Mouse (Mus musculus) naive thymus-derived CD4-positive, alpha-beta T cell, adult 2 months (primary cell): ENCODE data around the gene Dnah7c.
"Not testable (repeated sequence)": the region's sequence is repeated elsewhere in the genome, so short reads cannot be mapped to it uniquely, and the experiment has no call there.

Experiments used
- DNase-seq: peaks from one replicate; pipeline ENCODE4 v3.0.0-alpha.2; 2011; ENCODE audit warnings: low read depth

Dnah7c gene

DNA sequence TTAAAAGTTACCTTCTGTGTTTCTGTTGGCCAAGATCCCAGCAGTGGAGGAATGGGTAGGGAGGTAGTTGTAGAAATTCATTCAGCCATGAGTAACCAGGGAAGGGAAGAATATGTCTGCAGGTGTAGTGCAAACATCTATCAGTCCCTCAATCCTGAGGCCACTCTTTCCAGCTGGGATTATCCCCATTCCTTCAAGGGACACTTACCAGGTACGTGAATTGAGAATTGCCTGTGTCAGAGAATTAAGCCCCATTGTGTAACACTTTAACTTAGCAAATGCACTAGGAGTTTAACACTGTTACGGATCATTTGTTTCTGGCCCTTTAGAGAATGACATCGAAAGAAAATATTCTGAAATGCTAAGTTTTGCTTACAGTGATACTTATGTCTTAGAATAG is 304.3 kb downstream of the Dnah7c start:
- not testable (repeated sequence) for DNase-seq

DNA sequence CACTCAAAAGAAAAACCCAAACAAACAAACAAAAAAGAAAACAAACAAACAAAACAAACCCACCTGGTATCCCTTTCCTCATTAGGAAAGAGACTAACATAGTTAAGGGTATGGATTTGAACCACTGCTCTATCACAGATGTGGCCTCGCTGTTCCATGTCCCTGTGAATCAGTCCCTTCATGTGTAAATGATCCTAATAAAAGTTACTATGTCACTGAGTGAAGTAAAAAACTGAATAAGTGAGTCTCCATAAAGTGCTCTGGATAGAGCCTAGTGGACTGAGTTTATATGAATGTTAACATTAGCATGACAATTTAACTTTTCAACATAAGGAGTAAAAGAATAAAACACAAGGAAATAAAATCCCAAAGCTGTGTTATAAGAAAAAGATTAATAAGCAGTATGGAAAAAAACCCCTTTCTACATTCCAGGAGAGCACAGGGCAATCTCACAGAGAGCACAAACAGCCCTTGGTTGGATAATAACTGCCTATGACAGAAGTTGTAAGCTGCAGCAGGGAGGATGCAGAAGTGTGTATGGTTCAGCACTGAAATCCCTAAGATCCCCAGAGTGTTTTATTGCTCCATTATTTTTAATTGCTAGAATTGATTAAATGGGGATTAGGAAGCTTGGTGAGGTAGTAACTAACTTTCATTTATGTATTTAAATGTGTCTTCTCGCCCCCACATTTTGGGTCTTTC is 308.2 kb downstream of the Dnah7c start:
- DNase-seq, result not testable (repeated sequence)

DNA sequence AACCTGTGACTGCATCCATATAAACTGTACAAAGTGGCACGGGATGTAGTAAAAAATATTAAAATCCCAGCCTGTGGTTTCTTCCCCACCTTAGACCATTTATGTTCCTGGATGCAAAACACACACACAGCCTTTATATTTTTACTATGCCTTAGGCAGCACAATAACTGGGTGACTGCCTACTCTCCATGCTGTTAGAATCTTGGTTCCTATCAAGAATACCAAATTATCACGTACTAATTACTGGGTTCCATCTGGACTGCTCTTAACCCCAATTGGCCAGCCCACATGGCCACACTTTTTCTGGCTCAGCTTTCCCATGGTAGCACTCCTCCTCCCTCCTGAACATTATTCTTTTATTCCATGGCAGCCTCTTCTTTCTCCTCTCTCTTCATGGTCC is 309.1 kb downstream of the Dnah7c start:
- not testable (repeated sequence) for DNase-seq

DNA sequence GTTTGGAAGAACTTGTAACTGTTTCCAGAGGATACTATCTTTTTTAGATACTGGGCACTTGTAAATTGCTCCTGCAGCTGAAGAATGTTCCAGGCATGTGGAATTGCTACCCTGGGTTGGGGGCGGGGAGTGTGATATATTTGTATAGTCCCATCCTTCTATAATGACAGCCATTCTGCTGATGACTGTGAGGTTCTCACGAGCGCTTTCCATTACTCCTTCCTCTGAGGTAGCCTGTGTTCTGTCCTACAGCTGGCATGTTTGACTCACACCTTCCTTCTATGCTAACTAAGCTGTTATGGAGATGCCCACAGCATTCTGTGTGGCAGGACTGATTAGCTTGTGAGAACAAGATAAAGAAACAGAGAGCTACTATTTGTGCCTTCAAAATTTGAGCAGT is 339.2 kb downstream of the Dnah7c start:
- DNase-seq, result not testable (repeated sequence)

DNA sequence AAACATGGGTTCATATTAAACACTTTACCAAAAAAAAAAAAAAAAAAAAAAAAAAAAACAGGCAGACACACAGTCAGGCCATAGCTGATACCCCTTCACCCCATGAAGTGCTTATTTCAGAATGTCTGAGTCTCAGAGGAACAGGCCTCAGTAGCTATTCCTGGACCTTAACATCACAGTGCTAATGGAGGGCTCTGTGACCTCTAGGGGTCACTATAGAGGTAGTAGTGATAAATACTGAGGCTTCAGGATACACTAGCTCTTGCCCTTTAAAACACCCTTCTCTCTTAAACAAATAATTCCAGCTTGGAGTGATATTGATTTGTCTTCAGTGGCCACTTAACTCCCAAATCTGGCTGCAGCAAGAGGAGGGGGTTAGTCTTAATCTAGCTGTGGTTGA is 343.9 kb downstream of the Dnah7c start:
- DNase-seq, result peak; percentile 1

DNA sequence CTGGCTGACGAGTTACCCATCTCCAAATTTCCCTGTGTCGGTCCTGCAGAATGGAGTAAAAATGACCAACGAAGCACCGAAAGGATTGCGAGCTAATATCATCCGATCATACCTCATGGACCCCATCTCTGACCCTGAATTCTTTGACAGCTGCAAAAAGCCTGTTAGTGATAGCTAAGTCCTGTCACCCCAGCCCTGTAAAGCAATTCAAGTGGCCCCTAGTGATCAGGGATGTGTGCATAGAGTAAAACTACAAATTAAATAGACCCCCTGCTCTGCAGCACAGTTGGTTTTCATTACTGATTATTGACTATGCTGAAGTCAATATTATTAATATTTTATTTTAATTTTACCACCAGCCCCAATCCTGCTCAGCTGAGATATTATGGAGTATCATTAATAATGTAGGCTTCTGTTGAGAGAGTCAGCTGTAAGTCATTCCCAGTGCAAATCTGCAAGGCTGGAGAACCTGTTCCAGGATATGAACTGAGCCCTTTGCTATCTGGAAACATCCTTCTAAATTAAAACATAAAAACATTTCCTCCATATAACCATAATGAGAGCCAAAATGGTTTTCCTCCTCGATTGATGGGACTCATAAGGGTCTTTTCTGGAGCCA is 344.8 kb downstream of the Dnah7c start:
- DNase-seq, result not testable (repeated sequence)

DNA sequence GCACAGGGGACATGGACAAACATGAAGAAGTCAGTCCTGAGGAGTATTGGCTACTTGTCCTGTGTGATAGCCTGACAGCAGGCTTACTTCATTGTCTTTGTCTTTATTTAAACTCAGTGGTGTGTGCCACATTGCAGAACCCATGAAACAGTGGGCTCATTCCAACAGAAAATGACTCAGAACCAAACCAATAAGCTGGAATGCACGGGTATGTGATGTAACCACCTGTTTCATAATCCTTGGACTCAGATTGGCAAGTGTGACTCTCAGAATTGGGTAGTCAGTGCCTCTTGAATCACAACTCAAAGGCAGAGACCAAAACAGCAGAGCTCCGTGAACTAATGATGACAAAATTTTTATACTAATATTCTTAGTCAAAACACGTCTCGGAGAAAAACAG is 356.8 kb downstream of the Dnah7c start:
- DNase-seq, result not testable (repeated sequence)

DNA sequence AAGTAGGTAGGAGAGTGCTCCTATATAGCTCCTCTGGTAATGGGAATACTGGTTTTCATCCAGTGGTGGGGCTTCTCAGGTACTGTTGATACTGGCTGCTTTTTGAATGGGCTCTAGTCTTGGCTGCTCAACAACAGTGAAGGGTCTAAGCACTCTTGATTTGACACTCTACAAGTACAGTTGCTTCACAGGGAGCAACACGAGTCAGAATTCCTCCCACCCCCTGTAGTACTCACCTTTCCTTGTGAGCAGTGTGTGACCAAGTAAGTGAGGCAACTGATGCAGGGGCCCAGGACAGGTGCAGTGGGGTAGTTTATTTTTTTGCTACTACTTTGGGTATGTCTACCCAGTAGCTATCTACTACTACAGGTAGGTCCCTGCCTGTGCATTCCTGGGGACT is 379.7 kb downstream of the Dnah7c start:
- DNase-seq, result no peak

DNA sequence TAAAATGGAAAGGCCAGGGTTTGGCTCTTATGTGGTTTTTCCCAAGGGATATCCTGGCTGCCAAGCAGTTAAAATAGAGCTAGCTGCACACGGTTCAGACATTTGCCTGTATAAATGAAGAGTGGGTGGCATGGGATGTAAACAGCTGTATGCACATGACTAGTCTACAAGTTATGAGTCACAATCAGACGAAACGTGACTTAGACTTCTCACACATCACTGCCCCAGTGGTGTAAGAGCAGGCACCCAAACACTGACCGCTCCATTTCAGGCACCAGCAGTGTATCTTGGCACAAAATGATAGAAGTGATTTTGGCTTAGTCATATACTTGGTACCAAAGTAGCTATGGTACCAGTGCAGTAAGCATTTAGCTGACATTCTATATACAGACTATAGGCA is 383.2 kb downstream of the Dnah7c start:
- not testable (repeated sequence) for DNase-seq

DNA sequence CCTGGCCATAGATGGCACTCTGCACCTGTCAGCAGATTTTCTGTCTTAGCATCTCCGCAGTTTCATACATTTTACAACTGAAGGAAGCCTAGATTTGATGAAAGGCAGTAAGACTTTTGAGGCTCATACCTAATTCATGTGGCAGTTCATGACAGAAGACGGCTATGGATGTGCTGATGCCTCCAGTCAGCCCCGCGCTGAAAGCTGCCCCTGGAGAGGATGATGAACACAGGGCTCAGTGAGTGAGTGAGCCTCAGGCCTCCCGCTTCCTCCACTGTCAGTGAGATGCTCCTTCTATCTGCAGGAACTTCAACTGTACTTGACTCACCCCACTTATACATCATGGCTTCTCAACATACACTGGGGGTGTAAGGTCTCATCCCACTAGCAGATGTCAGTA is 392.5 kb downstream of the Dnah7c start:
- no peak for DNase-seq

DNA sequence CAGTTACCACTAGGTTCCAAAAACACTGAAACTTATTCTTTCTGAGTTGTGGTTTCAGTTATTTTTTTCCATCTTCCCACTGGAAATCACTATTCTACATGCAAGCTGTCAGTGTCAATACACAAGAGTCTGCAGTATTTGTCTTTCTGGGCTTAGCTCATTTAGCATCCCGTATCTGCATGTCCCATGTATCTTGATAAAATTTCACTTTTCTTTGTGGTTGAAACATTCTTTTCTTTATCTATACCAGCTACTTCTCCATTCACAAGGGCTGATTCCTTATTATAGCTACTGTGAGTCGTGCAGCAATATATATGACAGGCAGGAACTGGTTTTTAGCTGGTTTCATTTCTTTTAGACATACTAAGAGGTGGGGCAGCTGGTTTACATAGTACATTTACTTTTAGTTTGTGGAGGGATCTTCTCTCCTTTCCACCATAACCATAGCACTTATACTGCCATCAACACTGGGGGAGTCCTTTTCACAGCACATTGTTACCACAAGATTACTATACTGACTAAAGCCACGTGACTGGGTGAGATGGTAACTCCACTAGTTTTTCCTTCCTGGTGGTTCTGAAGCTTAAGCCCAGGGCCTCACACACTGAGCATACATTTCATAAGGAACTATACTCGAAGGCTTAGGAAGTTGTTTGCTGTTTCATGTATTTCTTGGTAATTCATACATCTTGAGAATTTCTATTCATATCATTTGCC is 397.0 kb downstream of the Dnah7c start:
- no peak for DNase-seq

DNA sequence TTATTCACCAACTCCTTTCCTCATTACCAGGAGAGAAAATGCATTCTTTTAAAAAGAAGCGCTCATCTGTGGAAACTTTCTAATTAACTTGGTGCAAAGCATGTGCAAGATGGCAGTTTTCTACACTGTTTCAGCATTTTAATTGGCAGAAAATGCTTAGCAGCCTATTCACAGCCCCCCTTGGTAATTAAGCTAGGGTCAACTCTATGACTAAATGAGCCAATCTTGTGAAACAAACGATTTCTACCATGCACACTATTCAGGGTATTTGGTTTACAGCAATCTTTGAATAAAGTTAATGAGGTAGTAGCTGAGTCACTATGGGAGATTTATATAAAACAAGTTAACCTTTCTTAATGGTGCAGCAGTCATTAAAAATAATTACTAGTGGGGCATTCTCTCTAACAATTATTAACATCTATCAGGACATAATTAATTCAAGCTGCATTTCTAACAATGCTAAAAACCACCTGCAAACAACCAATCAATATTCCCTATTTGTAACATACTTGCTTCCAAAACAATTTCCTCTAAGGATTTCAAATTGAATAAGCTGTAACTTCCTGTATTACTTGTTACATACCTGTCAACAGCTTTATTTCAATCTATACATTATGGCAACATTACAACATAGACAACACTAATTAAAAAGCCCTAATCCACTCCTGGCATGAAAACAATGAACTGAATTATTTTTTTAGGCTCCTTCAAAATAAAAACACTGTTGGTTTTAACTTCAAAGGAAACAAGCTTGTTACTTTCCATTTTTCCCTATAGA is 404.9 kb downstream of the Dnah7c start:
- no peak for DNase-seq

DNA sequence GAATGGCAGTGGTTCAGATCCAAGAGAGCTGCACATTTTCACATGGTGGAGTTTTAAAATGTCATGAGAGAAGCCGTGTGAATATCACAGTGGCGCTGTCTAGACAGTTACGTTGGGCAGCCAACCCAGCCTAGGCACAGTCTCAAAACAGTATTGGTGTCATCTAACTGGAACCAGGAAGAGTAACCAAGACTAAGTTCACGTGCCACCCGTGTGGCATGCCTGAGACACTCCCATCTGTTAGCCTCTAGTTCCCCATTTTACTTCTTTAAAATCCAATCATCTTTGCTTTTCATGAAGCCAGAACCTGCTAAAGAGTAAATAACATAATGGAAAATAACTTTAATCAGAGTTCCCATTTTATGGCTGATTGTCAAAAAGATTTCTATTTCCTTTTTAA is 406.5 kb downstream of the Dnah7c start:
- no peak for DNase-seq

DNA sequence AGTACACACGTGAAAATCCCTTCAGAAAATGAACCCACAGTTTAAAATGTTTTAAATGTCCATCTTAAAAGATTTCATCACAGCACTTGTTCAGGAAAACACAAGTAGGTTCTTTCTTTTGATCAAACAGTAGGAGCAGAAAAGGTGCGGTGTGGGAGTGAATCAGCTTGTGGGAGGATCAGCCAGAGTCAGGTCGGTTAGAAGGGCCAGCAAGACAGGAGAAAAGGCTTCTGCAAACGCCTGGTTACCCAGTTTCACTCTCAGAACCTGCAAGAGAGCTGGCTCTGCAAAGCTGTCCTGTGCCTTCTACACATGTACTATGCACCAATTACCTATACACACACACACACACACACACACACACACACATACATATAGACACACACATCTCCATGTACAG is 418.0 kb downstream of the Dnah7c start:
- no peak for DNase-seq

DNA sequence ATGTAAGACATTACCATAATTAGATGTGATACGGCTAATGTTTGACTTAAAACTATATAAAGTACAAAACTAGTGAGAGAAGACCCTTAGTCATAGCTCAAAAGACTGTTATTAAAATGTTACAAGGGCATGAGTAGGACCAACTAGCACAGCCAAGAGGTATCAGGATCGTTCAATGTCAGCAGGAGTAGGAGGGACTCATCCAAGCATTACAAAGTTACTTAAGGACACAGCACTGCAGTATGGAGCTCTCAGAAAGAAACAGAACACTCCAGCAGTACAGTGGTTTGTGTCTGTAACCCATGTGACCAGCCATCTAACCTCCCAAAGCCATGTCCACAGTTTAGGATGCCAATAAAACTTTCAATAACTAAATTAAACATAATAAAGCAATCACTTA is 418.9 kb downstream of the Dnah7c start:
- DNase-seq, result no peak

DNA sequence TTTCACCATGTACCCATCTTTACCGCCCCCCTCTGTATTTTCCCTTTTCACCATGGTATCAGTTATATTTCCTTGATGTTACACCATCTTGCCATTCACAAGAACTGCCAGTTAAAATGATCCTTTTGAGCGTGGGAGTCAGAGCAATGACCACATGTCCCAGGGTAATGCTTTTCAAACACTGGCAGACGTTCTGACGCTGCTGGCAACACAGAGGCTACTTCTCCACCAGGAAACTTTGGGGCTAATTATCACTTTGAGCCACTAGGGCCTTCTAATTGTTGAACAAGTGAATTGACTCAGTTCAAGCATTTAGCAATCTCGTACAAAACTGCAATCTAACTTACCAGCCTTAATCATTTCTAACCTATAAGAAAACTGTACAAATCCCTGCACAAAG is 419.8 kb downstream of the Dnah7c start:
- no peak for DNase-seq

DNA sequence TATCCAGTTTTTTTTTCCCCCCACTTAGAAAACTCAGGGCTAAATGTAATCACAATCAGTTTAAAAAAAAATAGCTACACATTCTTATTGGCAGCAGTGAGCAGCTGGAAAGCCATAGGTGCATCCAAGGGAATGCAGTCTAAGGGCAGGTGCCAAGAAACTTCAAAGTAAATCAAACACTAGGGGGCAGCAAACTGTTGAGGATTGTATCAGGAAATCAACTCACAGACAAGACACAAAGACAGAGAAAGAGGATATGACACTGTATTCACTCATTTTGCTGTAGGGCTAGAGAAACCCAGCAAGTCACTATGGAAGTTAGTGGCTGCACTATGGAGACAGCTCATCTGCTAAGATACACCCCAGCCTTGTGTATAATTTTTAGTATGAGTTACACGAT is 424.4 kb downstream of the Dnah7c start:
- DNase-seq, result peak; percentile 92

DNA sequence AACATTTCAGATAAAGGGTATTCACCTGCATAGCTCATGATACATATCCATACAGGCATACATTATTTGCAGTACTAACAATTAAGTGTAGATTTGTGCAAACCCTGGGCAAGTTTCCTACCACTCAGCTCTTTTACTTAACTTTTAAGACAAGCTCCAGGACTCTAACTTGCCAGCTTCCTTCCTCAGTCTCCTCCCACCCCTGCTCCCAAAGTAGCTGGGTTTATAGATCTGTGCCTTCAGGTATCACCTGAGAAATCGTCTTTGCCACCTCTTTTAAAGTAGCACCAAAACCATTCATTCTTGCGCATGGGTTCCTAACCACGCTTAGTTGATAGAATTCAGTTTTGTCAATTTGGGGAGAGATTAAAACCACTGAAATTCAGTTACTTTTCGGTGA is 426.2 kb downstream of the Dnah7c start:
- DNase-seq, result peak; percentile 48

DNA sequence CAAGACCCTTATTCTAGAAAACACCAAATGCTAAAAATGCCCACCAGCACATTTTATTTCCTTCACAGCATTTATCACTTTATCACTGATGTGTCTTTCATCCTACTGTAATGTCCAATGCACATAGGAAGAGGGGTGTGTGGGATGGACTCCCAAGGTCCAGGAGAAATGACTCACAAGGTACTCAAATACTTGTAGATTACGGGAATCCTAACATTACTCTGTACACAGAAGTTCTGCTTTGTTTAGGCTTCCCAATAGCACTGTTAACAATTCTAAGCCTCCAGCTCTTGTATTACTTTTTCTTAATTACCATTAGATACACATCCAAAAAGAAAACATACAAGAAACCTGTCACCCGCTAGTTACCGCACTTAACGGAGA is 426.8 kb downstream of the Dnah7c start:
- DNase-seq, result no peak

DNA sequence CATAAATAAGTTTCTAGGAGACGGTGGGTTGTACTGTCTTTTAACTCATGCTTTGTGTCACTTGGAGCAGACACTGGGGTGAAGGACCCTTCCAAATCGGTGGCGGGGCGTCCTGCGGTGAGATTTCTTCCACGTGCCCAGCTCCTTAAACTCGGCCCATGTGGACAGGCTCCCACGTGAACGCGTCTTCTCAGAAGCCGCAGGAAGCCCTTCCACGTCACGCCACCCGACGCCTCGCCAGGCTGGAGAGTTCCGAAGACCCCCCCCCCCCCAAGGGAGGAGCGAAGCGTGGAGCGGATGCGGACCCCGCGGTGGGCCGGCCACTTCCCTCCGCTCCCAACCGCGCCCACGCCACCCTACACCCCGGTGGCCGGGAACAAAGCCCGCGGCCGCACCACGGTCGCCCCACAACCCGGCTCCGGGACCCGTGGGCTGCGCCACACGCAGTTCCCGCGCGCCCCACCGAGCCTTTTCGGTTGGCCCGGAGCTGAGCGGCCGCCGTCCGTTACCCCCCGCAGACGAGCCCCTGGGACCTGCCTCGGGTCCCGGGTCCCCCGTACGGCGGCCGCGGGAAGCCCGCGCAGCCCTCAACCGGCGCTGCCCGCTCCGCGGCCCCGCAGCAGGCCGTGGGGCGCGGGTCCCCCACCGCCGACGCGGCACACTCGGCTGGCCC is 427.3 kb downstream of the Dnah7c start:
- peak; percentile 86 for DNase-seq

DNA sequence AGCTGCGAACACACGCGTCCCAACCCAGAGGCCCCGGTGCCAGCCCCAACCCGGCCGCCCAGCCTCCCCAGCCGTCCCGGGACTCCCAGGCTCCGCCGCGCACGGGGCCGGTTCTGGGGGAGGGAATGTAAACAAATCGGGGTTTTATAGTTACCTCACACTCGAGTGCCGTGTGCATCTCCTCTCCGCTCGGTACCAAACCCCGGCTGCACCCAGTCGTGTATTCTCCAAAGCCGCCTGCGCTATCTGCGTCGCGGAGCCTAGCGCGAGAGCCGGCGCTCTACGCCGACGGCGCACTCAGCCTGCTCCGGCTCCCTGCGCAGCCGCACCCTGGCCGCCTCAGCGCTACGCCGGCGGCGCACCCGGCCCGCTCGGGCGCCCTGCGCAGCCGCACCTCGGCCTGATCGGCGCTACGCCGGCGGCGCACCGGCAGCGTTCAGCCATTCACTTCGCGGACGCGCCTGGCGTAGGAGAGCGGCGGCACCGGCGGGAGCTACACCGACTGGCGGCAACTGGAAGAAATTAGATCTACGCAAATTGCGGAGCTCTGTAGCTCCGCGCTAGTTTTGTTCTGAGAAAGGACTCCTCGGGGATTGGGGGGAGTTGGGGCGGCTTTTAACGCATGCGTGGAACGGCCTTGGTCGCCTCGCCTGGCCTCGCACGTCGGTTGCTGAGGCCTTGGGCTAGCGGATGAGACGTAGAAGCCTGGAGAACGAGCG is 428.1 kb downstream of the Dnah7c start:
- peak; percentile 100 for DNase-seq
